Mouse (Mus musculus): Measurements from ENCODE around the gene Gmpr. TPM values are rescaled to one million over a fixed set of nuclear protein-coding genes. Genes with fewer than 3 reads are reported as not detected.
A peak's percentile ranks its signal among the peaks of the same experiment; 100 is the strongest.

Gmpr gene
- 229 and 320 TPM in 2 replicates for polyA plus RNA-seq (2012)

DNA sequence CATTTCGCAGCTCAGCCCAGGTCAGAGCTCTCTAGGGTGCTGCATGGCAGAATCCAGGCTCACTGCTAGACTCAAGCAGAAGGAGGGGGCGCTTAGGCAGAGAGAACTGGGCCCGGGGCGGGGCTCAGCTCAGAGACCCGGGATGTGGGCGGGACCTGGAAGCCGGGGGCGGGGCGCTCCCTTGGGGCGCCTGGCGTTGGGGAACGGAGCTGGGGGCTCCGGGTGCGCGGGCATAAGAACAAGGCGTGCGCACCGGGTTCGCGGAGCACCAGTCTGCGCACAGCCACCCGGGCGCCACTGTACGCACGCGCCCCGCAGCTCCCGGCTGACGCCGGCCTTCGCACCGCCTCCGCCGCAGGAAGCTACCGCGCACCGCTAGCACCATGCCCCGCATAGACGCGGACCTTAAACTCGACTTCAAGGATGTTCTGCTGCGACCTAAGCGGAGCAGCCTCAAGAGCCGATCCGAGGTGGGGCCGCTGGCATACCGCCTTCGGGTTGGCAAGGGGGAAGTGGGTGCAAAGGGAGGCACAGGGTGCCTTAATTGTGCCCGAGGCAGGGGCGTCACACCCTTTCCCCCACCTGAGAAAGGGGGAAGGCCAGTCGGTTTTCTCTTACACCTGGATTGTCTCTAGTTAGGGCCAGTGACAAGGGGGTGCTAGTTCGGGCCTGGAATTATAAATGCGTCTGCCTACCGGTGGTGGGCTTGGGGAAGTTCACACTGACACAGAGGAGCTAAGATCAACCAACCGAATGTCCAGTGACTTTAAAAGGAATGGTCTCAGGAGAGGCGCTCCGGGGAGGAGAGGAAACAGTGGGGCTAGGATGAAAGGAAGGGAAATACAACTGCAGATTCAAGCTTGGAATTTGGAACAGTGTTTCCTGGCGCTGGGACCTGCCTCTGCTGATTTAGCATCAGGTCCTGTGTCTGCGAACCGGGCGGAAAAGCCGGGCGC is at the start of gene Gmpr:
Gene Gmpr (plus strand): TSS at position 171 of the 956 bp plus-strand sequence.
- peaks cover 52% of the 10 kb centered on the region for H3K36me3 ChIP-seq (ENCODE audit: control insufficient read depth)
- peaks cover 10% of the 10 kb centered on the region; the same call in 1 of the 2 replicates for H3K27me3 ChIP-seq (ENCODE audit: control insufficient read depth)
- H3K4me3 ChIP-seq (replicated peaks): peak within 1 kb of the TSS; percentile 79
- TF ChIP-seq TAL1 (IDR thresholded peaks at IDR 0.05; ENCODE audit: low read length): no peak
- TF ChIP-seq GATA1 (IDR thresholded peaks at IDR 0.05; ENCODE audit: low read length): no peak
- H3K4me1 ChIP-seq (ENCODE audit: control insufficient read depth): peaks cover 85% of the 10 kb centered on the region
- no peaks in the 10 kb centered on the region for H3K9me3 ChIP-seq (ENCODE audit: control insufficient read depth, low read length)

DNA sequence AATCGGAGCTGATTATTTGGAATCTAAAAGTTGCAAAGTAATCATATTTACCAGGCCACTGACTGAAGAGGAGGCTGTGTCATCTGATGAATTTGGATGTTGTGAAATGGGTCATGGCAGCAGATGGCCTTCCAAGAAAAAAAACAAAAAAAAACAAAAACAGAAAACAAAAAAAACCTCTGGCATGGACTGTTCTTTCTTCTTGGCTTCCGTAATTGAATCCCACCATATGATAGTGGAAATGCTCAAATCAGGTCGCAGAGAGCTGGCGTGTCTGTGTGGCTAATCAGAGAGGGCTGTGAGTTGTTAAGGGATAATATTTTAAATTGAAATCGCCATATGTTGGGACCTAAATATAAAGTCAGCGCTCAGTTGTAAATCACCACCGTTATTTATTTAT is 49.8 kb upstream of the Gmpr start:
- no peak overlapping the region for H3K4me3 ChIP-seq (replicated peaks)
- TF ChIP-seq GATA1 (IDR thresholded peaks at IDR 0.05; ENCODE audit: low read length) (no peak), TAL1 (IDR thresholded peaks at IDR 0.05; ENCODE audit: low read length) (no peak)
- no peaks in the 10 kb centered on the region for H3K27me3 ChIP-seq (ENCODE audit: control insufficient read depth)
- H3K4me1 ChIP-seq (ENCODE audit: control insufficient read depth): peaks cover 18% of the 10 kb centered on the region
- H3K36me3 ChIP-seq (ENCODE audit: control insufficient read depth): no peaks in the 10 kb centered on the region
- H3K9me3 ChIP-seq (ENCODE audit: control insufficient read depth, low read length): no peaks in the 10 kb centered on the region

DNA sequence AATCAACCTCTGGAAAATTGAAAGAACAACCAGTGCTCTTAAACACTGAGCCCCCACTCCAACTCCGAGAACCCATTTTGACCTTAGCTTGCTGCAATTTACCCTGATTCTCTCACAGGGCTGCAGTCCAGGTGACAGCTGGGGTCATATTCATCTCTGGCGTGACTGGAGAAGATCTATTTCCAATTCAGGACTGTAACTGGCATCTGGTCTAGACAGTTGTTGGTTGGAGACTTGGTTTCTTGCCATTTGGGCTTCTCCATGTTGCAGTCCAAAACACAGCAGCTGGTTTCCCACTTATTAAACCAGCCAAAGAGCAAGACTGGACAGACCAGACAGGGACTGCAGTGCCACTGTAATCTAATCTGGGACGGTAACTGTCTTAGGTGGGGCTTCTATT is 47.1 kb upstream of the Gmpr start:
- Histone ChIP-seq H3K27me3 (ENCODE audit: control insufficient read depth) (no peaks in the 10 kb centered on the region), H3K4me3 (replicated peaks) (no peak overlapping the region), H3K36me3 (ENCODE audit: control insufficient read depth) (no peaks in the 10 kb centered on the region), H3K9me3 (ENCODE audit: control insufficient read depth, low read length) (no peaks in the 10 kb centered on the region), H3K4me1 (ENCODE audit: control insufficient read depth) (peaks cover 7% of the 10 kb centered on the region)
- no peak for TF ChIP-seq GATA1 (IDR thresholded peaks at IDR 0.05; ENCODE audit: low read length)
- no peak for TF ChIP-seq TAL1 (IDR thresholded peaks at IDR 0.05; ENCODE audit: low read length)

DNA sequence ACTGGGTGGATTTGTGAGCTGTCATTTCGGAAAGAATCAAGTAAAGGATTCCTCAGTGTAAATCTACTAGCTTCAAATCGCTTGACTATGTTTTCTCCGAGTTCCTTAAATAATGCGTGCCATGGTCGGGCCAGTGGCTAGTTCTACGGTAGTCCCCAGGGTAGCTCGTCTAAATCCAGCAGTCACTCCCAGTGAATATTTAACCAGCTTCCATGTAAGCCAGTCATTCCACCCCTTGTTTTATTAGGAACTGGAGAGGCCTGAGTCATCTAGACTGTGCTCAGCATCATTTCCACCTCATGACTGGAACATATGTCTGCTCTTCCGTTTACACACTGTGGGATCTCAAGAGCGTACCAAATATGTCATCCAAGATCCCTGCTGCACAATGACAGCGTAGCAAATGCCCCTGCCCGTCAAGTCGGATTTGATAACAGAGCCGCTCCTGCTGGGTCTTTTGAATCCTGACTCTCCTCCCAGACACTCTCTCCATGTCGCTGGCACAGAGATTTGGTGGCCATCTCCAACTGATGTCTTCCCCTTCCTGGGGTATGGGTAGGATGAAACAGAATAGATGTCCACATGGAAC is 45.8 kb upstream of the Gmpr start:
- H3K36me3 ChIP-seq (ENCODE audit: control insufficient read depth): no peaks in the 10 kb centered on the region
- no peaks in the 10 kb centered on the region for H3K9me3 ChIP-seq (ENCODE audit: control insufficient read depth, low read length)
- no peaks in the 10 kb centered on the region for H3K4me1 ChIP-seq (ENCODE audit: control insufficient read depth)
- H3K4me3 ChIP-seq (replicated peaks): no peak overlapping the region
- H3K27me3 ChIP-seq (ENCODE audit: control insufficient read depth): no peaks in the 10 kb centered on the region
- no peak for TF ChIP-seq GATA1 (IDR thresholded peaks at IDR 0.05; ENCODE audit: low read length)
- no peak for TF ChIP-seq TAL1 (IDR thresholded peaks at IDR 0.05; ENCODE audit: low read length)

DNA sequence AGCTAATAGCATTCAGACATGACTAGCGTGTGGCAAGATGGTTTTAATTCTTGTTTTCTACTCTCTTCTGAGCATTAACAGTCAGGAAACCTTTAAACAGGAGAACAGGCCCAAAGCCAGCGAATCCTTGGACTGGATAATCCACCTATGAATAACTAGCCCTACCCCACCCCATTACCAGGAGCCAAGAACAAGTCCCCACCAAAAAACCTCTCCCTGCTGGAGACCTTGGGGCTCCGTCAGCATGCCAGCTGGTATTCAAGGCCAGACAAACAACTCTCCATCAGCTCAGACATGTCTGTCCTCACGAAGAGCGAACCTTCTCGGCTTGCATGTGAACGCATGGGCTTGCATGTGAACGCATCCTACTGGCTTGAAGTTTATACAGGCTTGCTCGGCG is 41.6 kb upstream of the Gmpr start:
- no peaks in the 10 kb centered on the region for H3K27me3 ChIP-seq (ENCODE audit: control insufficient read depth)
- no peaks in the 10 kb centered on the region for H3K36me3 ChIP-seq (ENCODE audit: control insufficient read depth)
- no peaks in the 10 kb centered on the region for H3K4me1 ChIP-seq (ENCODE audit: control insufficient read depth)
- TF ChIP-seq TAL1 (IDR thresholded peaks at IDR 0.05; ENCODE audit: low read length) (no peak), GATA1 (IDR thresholded peaks at IDR 0.05; ENCODE audit: low read length) (no peak)
- no peak overlapping the region for H3K4me3 ChIP-seq (replicated peaks)
- no peaks in the 10 kb centered on the region for H3K9me3 ChIP-seq (ENCODE audit: control insufficient read depth, low read length)

DNA sequence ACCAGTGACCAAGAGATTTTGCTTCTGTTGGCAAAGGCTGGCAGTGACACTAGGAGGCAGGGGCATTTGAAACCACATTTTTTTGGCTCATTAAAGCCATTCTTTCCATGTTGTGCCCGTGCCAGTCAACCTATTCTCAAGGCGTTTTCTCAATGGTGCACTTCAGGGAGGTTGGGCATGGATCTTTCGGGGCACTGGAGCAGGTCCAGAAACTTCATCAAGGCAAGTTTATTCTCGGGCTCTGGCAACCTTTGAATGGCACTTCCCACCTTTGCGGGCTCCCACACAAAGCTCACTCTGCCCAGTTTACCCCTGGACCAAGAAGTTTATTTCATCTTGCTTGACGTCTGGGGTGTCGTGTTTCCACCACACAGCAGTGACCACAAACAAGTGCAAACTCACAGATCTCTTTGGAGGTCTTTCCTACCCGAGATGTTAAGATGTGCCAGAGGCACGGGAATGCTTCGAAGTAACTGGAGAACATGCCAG is 41.2 kb upstream of the Gmpr start:
- Histone ChIP-seq H3K4me3 (replicated peaks) (no peak overlapping the region), H3K9me3 (ENCODE audit: control insufficient read depth, low read length) (no peaks in the 10 kb centered on the region), H3K36me3 (ENCODE audit: control insufficient read depth) (no peaks in the 10 kb centered on the region), H3K4me1 (ENCODE audit: control insufficient read depth) (no peaks in the 10 kb centered on the region), H3K27me3 (ENCODE audit: control insufficient read depth) (no peaks in the 10 kb centered on the region)
- no peak for TF ChIP-seq TAL1 (IDR thresholded peaks at IDR 0.05; ENCODE audit: low read length)
- no peak for TF ChIP-seq GATA1 (IDR thresholded peaks at IDR 0.05; ENCODE audit: low read length)

DNA sequence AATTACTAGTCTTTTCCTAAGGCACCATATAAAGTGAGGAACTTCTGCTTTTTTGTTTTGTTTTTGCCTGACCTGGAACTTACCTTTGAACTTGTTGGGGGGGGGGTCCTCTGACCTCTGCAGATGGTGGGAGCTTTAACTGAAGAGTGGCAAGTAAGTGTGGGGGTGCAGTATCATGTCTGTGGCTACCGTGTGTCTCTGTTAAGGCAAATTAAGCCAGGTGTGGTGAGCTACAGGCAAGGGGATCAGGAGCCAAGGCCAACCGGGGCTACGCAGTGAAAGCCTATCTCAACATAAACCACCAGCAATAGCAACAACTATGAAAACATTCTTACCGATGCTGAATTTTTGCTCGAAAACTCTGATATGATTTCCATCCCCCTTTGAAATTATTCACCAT is 38.5 kb upstream of the Gmpr start:
- TF ChIP-seq GATA1 (IDR thresholded peaks at IDR 0.05; ENCODE audit: low read length) (no peak), TAL1 (IDR thresholded peaks at IDR 0.05; ENCODE audit: low read length) (no peak)
- Histone ChIP-seq H3K27me3 (ENCODE audit: control insufficient read depth) (no peaks in the 10 kb centered on the region; the same call in 1 of the 2 replicates), H3K36me3 (ENCODE audit: control insufficient read depth) (no peaks in the 10 kb centered on the region), H3K4me1 (ENCODE audit: control insufficient read depth) (no peaks in the 10 kb centered on the region), H3K4me3 (replicated peaks) (no peak overlapping the region), H3K9me3 (ENCODE audit: control insufficient read depth, low read length) (no peaks in the 10 kb centered on the region)

DNA sequence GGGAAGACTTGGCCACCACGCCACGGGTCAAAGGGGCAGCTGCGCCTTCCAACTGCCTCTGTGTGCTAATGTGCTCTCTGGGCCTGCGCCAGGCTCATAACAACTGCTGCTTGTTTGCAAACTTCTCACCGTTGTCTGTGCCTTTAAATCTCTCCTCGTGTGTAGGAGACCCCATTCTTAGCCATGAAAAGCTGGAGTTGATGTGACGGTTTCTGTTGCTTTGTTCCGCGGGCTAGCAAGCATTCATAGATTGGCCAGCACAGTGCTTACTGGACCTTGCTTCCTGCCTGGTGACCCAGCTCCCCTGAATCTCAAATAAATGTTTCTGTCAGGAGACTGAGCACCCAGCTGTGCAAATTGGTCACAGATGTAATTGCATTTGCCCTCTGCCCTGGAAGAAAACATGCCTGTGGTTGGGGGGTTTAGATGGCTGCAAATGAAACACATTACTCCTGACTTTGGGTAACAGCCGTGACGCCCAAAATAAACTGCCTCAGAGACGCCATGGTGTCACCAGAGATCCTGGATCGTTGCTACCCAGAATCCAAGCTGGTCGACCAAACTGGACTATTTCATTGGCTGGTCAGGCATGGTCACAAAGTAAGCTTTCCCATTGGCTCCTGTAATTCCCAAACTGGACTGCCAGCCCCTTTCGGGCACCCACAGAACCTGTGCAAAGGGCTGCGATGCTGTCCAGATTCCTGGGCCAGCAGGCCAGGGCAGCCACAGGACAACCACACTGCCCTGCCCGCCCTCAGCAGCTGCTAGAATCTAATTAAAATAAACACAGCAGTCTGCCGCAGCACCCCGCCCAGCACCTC is 37.6 kb upstream of the Gmpr start:
- Histone ChIP-seq H3K4me1 (ENCODE audit: control insufficient read depth) (no peaks in the 10 kb centered on the region), H3K4me3 (replicated peaks) (no peak overlapping the region), H3K9me3 (ENCODE audit: control insufficient read depth, low read length) (no peaks in the 10 kb centered on the region), H3K36me3 (ENCODE audit: control insufficient read depth) (no peaks in the 10 kb centered on the region), H3K27me3 (ENCODE audit: control insufficient read depth) (peaks cover 8% of the 10 kb centered on the region)
- TF ChIP-seq TAL1 (IDR thresholded peaks at IDR 0.05; ENCODE audit: low read length) (no peak), GATA1 (IDR thresholded peaks at IDR 0.05; ENCODE audit: low read length) (no peak)

Data from erythroblast, embryonic 14.5 days (primary cell).